ENCODE assay signal across 8 mouse cellular contexts in genomic region chr9:79270256-79270655, GRCm38 (mm10).
DNase-seq lines count a peak whose midpoint lies in the region; ATAC-seq and TF ChIP-seq lines count a peak whose summit lies in the region.
"Had no signal": no experiment of that assay in that cellular context is flagged by ENCODE, and none has a peak within 500 bp of the region (broad histone marks: within the 10 kb centered on the region; RNA-seq: fewer than 3 reads in every experiment).

No protein-coding gene starts in this region.

- H3K27me3 ChIP-seq in heart, postnatal 0 days (ENCODE audit: control insufficient read depth, insufficient read depth, low read length), result no peaks in the 10 kb centered on the region
- no peaks in the 10 kb centered on the region for H3K27me3 ChIP-seq in intestine, embryonic 15.5 days (replicated peaks)

- no peak for TF ChIP-seq CTCF in heart, postnatal 0 days (IDR thresholded peaks at IDR 0.05; ENCODE audit: low read depth)

- no peaks in the 10 kb centered on the region for H3K4me1 ChIP-seq in heart, postnatal 0 days (ENCODE audit: control insufficient read depth, insufficient read depth)
- no peaks in the 10 kb centered on the region for H3K4me1 ChIP-seq in intestine, embryonic 15.5 days (replicated peaks)

- H3K4me2 ChIP-seq in heart, postnatal 0 days (ENCODE audit: low read depth, low read length), result no peak overlapping the region
- no peak overlapping the region for H3K4me2 ChIP-seq in intestine, embryonic 15.5 days (replicated peaks)

- ATAC-seq in heart, postnatal 0 days (ENCODE audit: insufficient read depth, low read depth), result peak; percentile 53; the same call in 1 of the 2 replicates
- ATAC-seq in intestine, embryonic 15.5 days, result no peak

- no peak overlapping the region for H3K27ac ChIP-seq in heart, postnatal 0 days (ENCODE audit: low read depth)
- H3K27ac ChIP-seq in intestine, embryonic 15.5 days, result no peak overlapping the region

- no peak for TF ChIP-seq EP300 in heart, postnatal 0 days (IDR thresholded peaks at IDR 0.05; ENCODE audit: low read depth)

- no peaks in the 10 kb centered on the region for H3K9me3 ChIP-seq in heart, postnatal 0 days (replicated peaks; ENCODE audit: control insufficient read depth, low read length)
- H3K9me3 ChIP-seq in intestine, embryonic 15.5 days, result no peaks in the 10 kb centered on the region

- no peak overlapping the region for H3K4me3 ChIP-seq in heart, postnatal 0 days (ENCODE audit: low read depth, low read length)
- no peak overlapping the region for H3K4me3 ChIP-seq in intestine, embryonic 15.5 days (replicated peaks)
- H3K4me3 ChIP-seq: erythroblast, embryonic 14.5 days had no signal

- H3K36me3 ChIP-seq in heart, postnatal 0 days (replicated peaks; ENCODE audit: control insufficient read depth, insufficient read depth, low read length), result no peaks in the 10 kb centered on the region
- no peaks in the 10 kb centered on the region for H3K36me3 ChIP-seq in intestine, embryonic 15.5 days

- 26% methylated on average over 2 of the region's 2 CpGs for WGBS in heart, postnatal 0 days
- 74% methylated on average over 2 of the region's 2 CpGs for WGBS in intestine, embryonic 15.5 days

- H3K9ac ChIP-seq in heart, postnatal 0 days (replicated peaks; ENCODE audit: low read depth, low read length), result no peak overlapping the region
- H3K9ac ChIP-seq in intestine, embryonic 15.5 days, result no peak overlapping the region

- peak; percentile 31 to 43 for DNase-seq in layer of hippocampus, postnatal 10 days (ENCODE audit: low spot score in 2 of 2)
- DNase-seq in layer of hippocampus, postnatal 25 days (ENCODE audit: extremely low spot score in 1 of 2, low spot score in 1 of 2), result no peak
- peak; percentile 4 to 7 for DNase-seq in adrenal gland, postnatal 36 days
- DNase-seq in cerebellum, adult 11-12 months, result peak; percentile 78
- peak; percentile 17 for DNase-seq in heart, postnatal 0 days (ENCODE audit: low spot score)
- no peak for DNase-seq in spleen, postnatal 36 days (ENCODE audit: low spot score in 2 of 2)

Comparison
In these comparisons a context has a peak if more than half of its experiments do, and no peak if none do; other contexts are left out.
1. DNase-seq: peak in layer of hippocampus, postnatal 10 days (2 of 2), adrenal gland, postnatal 36 days (2 of 2), cerebellum, adult 11-12 months (single experiment) and heart, postnatal 0 days (single experiment); none in layer of hippocampus, postnatal 25 days (0 of 2) and spleen, postnatal 36 days (0 of 2).